8 mouse cellular contexts compared by ENCODE assay signal in the genomic region with DNA sequence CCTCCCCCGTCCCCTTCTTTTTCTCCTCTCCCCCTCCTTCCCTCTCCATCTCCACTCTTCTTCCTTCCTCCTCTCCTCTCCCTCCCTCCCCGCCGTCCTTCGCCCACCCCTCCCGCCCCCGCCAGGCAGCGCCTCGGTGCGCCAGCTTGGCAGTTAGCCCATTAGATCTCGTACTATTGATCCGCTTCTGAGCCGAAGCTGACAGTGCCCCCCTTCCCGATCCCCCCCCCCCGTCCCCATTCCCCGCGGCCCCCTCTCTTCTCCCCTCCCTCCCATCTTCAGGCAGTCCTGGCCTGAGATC.
DNase-seq lines count a peak whose midpoint lies in the region; ATAC-seq and TF ChIP-seq lines count a peak whose summit lies in the region.

No protein-coding gene starts in this region.

- TF ChIP-seq CTCF in brain, embryonic 14.5 days (IDR thresholded peaks at IDR 0.05; ENCODE audit: borderline replicate concordance, extremely low read depth, insufficient read depth, insufficient read length): no peak
- no peak for TF ChIP-seq CTCF in forebrain, postnatal 0 days (IDR thresholded peaks at IDR 0.05; ENCODE audit: low read depth)

- H3K4me2 ChIP-seq in kidney, embryonic 16.5 days (replicated peaks; ENCODE audit: low read depth, low read length): peak overlapping the region; percentile 99
- H3K4me2 ChIP-seq in forebrain, postnatal 0 days (ENCODE audit: low read depth): peak overlapping the region; percentile 90
- H3K4me2 ChIP-seq in midbrain, embryonic 11.5 days: peak overlapping the region; percentile 81

- peak overlapping the region; percentile 54 for H3K4me3 ChIP-seq in kidney, embryonic 16.5 days (ENCODE audit: low read length)
- H3K4me3 ChIP-seq in forebrain, postnatal 0 days (ENCODE audit: low read depth, low read length): peak overlapping the region; percentile 57
- peak overlapping the region; percentile 36 for H3K4me3 ChIP-seq in midbrain, embryonic 11.5 days (ENCODE audit: low read depth, low read length)

- no peak overlapping the region for H3K27ac ChIP-seq in kidney, embryonic 16.5 days (ENCODE audit: low read length)
- peak overlapping the region; percentile 98 for H3K27ac ChIP-seq in forebrain, postnatal 0 days (ENCODE audit: low read depth, low read length)
- peak overlapping the region; percentile 71 for H3K27ac ChIP-seq in midbrain, embryonic 11.5 days (ENCODE audit: low read depth, low read length)

- no peaks in the 10 kb centered on the region for H3K9me3 ChIP-seq in kidney, embryonic 16.5 days (ENCODE audit: low read length)
- H3K9me3 ChIP-seq in forebrain, postnatal 0 days (ENCODE audit: low read length): no peaks in the 10 kb centered on the region
- H3K9me3 ChIP-seq in midbrain, embryonic 11.5 days (ENCODE audit: control insufficient read depth, low read length): no peaks in the 10 kb centered on the region

- TF ChIP-seq POLR2A in brain, embryonic 14.5 days (IDR thresholded peaks at IDR 0.05; ENCODE audit: borderline replicate concordance, extremely low read depth, insufficient read depth, insufficient read length, poor library complexity, severe bottlenecking): no peak

- DNase-seq in kidney, postnatal 4 days: no peak
- peak; percentile 72 for DNase-seq in brain, embryonic 14.5 days (ENCODE audit: low read depth)
- DNase-seq in forebrain, postnatal 0 days: no peak
- no peak for DNase-seq in midbrain, embryonic 11.5 days (ENCODE audit: low spot score, missing footprints)
- DNase-seq in testis, postnatal 14 days (ENCODE audit: low spot score): no peak
- DNase-seq in spleen, adult 18-20 months: no peak
- DNase-seq in layer of hippocampus, postnatal 14 days (ENCODE audit: low spot score in 2 of 2): no peak

- peak overlapping the region; percentile 69 for H3K9ac ChIP-seq in kidney, embryonic 16.5 days (replicated peaks; ENCODE audit: low read length)
- H3K9ac ChIP-seq in forebrain, postnatal 0 days: peak overlapping the region; percentile 82
- H3K9ac ChIP-seq in midbrain, embryonic 11.5 days (ENCODE audit: low read length): peak overlapping the region; percentile 61

- H3K27me3 ChIP-seq in kidney, embryonic 16.5 days (ENCODE audit: insufficient read depth, low read length): peaks cover 56% of the 10 kb centered on the region
- no peaks in the 10 kb centered on the region; the same call in 1 of the 2 replicates for H3K27me3 ChIP-seq in forebrain, postnatal 0 days (ENCODE audit: insufficient read depth, low read length)
- peaks cover 92% of the 10 kb centered on the region for H3K27me3 ChIP-seq in midbrain, embryonic 11.5 days (ENCODE audit: control insufficient read depth, insufficient read depth, low read length)

- WGBS in kidney, embryonic 16.5 days: 6% methylated on average over 7 of the region's 16 CpGs
- WGBS in forebrain, postnatal 0 days: 3% methylated on average over 16 of the region's 16 CpGs
- WGBS in midbrain, embryonic 11.5 days: under 1% methylated on average over 14 of the region's 16 CpGs

- H3K36me3 ChIP-seq in kidney, embryonic 16.5 days (ENCODE audit: insufficient read depth, low read length): no peaks in the 10 kb centered on the region
- no peaks in the 10 kb centered on the region for H3K36me3 ChIP-seq in forebrain, postnatal 0 days (ENCODE audit: insufficient read depth)
- no peaks in the 10 kb centered on the region for H3K36me3 ChIP-seq in midbrain, embryonic 11.5 days (ENCODE audit: control insufficient read depth, insufficient read depth, low read length)

- H3K4me1 ChIP-seq in kidney, embryonic 16.5 days (ENCODE audit: insufficient read depth, low read length): peaks cover 17% of the 10 kb centered on the region
- H3K4me1 ChIP-seq in forebrain, postnatal 0 days (ENCODE audit: insufficient read depth): peaks cover 12% of the 10 kb centered on the region; the same call in 1 of the 2 replicates
- peaks cover 18% of the 10 kb centered on the region for H3K4me1 ChIP-seq in midbrain, embryonic 11.5 days (ENCODE audit: control insufficient read depth, insufficient read depth, low read length)

- ATAC-seq in kidney, embryonic 16.5 days (ENCODE audit: low FRiP score, low TSS enrichment): no peak
- ATAC-seq in forebrain, postnatal 0 days: no peak
- peak; percentile 36; the same call in 1 of the 2 replicates for ATAC-seq in midbrain, embryonic 11.5 days (ENCODE audit: low FRiP score)
